Mouse (Mus musculus): Measurements from ENCODE around the gene Pik3ip1.

The Pik3ip1 gene

GRCm38 (mm10) chr11:3302792-3303191 lies 27.4 kb upstream of the Pik3ip1 start:
- no peak for DNase-seq (ENCODE audit: low read depth, low spot score)

- no peak for DNase-seq (ENCODE audit: low read depth, low spot score)
Observed at GRCm38 (mm10) chr11:3305821-3306220, 24.4 kb upstream of the Pik3ip1 start.

- DNase-seq (ENCODE audit: low read depth, low spot score), result no peak
Observed at GRCm38 (mm10) chr11:3307875-3308274, 22.3 kb upstream of the Pik3ip1 start.

GRCm38 (mm10) chr11:3309884-3310283 lies 20.3 kb upstream of the Pik3ip1 start:
- no peak for DNase-seq (ENCODE audit: low read depth, low spot score)

- DNase-seq (ENCODE audit: low read depth, low spot score), result no peak
Observed at GRCm38 (mm10) chr11:3310789-3311585, 19.2 kb upstream of the Pik3ip1 start.

- DNase-seq (ENCODE audit: low read depth, low spot score), result no peak
Observed at GRCm38 (mm10) chr11:3311586-3312347, 18.4 kb upstream of the Pik3ip1 start.

DNA sequence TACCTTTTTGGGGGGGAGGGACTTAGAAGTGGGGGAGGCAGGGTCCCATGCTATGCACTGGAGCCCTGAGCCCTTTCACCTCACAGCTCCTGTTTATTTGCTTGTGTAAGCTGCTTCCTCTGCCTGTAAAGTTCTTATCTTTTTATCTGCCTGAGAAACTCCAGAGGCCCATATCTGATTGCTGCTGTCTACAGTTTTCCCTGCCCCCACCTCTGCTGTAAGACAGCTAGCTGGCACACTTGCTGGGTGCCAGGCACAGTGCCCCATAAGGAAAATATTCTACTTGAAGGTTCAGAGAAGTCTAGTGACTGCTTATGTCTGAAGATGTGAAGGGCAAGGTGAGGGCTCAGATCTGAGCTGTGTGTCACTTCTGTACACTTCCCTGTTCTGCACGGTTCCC lies 16.9 kb upstream of the Pik3ip1 start:
- DNase-seq (ENCODE audit: low read depth, low spot score), result no peak

- no peak for DNase-seq (ENCODE audit: low read depth, low spot score)
Observed at GRCm38 (mm10) chr11:3314148-3314547, 16.1 kb upstream of the Pik3ip1 start.

DNA sequence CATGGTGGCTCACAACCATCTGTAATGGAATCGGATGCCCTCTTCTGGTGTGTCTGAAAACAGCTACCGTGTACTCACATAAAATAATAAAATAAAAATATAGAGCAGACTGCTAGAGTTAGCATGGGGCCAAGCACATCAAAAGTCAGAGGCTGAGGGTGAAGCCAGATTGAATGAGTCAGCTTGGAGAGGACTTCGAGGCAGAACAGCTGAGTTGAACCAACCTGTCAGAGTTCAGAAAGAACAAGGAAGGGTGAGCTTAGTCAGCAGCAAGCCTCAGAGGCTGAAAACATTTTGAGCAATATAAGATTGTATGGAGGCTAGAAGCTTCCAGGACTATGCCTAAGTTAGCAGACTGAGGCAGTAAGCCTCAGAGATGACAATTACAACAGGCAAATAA lies 11.9 kb upstream of the Pik3ip1 start:
- DNase-seq (ENCODE audit: low read depth, low spot score), result no peak

GRCm38 (mm10) chr11:3328271-3328670 lies 1.9 kb upstream of the Pik3ip1 start:
- no peak for DNase-seq (ENCODE audit: low read depth, low spot score)

GRCm38 (mm10) chr11:3328806-3329775 lies 1.1 kb upstream of the Pik3ip1 start:
- DNase-seq (ENCODE audit: low read depth, low spot score), result no peak

DNA sequence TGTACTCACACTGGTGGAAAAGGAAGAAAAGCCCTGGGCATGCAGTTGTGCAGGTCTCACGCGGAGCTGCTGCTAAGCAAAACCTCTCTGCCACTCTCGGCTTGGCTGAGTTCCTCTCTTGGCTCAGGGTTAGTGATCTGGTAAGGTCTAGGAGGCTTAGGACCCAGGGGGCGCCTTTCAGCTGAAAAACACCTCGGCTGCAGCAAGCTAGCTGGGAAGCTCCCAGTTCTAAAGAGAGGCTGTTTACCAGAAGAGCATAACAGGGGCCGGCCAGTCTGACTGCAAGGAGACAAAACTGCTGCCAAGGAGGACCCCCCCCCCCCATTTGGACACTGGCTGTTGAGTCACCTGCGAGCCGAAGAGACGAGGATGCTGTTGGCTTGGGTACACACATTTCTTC lies 365 bp downstream of the Pik3ip1 start:
- peak; percentile 92 for DNase-seq (ENCODE audit: low read depth, low spot score)

DNA sequence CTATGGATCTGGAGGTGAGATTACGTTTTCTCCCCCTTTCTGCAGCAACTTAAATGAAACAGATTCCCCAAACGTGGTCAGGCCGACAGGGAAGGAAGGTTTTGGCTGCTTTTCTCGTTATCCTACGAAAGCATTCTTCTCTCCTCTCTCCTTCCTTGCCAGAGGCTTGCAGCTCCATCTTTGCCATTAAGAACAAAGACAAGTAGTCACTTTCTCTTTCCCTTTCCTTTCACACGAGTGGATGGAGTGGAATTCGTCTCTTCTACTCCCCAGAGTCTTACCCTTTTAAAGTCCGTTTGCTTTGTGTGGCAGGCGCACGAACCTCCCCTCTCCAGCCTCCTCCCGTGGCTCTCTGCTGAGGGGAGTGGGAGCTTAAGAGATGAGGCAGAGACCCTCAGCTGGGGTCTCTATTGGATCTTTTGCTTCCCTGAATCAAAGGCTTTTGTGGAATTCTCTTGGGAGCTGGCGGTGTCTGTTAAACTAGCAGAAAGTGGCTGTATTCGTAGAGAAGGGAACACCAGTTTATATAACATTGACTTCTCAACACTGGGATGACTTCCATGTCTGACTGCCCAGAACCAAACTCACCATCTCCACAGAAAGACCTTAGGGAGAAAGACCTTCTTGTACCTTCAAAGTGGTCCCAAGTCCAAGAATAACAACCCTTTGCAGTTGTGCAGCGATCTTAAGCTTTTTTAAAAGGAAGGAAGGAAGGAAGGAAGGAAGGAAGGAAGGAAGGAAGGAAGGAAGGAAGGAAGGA lies 970 bp downstream of the Pik3ip1 start:
- no peak for DNase-seq (ENCODE audit: low read depth, low spot score)

DNA sequence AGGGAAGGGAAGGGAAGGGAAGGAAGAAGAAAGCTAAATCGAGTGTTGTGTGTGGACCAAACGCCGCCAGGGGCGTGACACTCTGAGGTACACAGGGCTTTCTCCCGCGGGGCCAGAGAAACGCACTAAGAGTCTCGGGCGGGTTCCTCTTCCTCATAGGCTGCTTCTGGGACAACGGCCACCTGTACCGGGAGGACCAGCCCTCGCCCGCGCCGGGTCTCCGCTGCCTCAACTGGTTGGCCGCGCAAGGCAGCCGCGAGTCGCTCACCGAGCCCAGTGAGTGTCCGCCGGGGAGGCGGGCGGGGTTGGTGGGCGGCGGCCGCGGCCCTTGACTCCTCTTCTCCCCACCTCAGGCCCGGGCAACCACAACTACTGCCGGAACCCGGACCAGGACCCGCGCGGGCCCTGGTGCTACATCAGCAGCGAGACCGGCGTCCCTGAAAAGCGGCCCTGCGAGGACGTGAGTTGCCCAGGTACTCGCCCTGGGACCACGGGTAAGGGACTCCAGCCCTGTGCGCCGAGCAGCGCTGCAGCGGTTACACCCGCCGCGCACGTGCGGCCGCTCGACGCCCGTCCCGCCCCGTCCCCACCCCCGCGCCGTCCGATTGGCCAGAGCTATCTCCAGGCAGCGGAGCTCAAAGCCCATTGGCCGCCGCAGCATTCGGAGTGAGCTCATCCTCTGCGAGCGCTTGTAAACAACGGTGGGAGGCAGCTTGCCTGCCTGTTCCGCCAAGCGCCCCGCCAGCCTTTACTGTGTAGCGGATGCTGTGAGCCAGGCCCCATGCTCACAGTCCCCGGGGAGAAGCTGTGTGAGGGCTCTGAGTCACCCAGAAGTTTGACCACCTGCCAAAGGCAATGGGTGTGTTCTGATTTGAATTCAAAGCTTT lies 1.8 kb downstream of the Pik3ip1 start:
- DNase-seq (ENCODE audit: low read depth, low spot score), result peak; percentile 93

DNA sequence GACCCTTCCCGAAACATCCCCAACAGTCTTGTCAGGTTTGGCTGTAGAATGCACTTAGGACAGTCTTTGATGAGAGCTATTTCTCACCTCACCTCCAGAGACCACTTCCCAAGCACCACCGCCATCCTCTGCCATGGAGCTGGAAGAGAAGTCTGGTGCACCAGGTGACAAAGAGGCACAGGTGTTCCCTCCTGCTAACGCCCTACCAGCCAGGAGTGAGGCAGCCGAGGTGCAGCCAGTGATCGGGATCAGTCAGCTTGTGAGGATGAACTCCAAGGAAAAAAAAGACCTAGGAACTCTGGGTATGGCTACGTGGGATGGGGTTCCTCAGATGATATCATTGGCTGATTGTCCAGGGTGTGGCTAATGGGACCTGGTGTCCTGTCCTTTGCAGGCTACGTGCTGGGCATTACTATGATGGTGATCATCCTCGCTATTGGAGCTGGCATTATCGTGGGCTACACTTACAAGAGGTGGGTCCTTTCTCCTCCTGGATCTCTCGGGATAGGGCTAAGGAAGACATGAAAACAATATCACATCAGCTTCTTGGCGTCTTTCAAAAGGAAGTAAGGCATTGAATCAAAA lies 3.0 kb downstream of the Pik3ip1 start:
- DNase-seq (ENCODE audit: low read depth, low spot score), result no peak

DNA sequence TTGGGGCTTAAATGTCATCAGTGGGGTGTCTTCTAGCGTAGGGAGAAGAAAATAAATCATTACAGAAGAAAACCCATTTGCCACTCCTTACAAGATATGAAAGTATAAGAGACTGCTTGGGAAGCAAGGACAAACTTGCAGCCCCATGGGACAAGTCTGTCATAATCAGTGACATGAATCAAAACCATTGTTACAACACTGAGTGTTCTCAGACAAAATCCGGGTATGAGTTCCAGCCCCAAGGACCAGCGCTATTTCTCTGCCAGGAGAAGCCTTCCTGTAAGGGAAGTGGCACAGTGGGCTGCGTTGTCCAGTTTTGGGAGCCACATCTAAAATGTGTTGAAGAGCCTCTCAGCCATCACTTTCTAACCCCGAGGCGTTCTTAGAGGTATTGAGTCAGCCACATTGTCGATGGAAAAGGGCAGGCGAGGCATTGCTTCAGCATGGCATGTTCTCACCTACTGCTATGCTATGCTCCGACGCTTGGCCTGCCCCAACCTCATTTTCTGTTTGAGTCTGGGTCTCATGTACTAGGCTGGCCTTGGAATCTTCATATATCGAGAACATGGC lies 4.0 kb downstream of the Pik3ip1 start:
- DNase-seq (ENCODE audit: low read depth, low spot score), result no peak

- no peak for DNase-seq (ENCODE audit: low read depth, low spot score)
Observed at GRCm38 (mm10) chr11:3334711-3335316, 4.6 kb downstream of the Pik3ip1 start.

GRCm38 (mm10) chr11:3335651-3336216 lies 5.5 kb downstream of the Pik3ip1 start:
- no peak for DNase-seq (ENCODE audit: low read depth, low spot score)

DNA sequence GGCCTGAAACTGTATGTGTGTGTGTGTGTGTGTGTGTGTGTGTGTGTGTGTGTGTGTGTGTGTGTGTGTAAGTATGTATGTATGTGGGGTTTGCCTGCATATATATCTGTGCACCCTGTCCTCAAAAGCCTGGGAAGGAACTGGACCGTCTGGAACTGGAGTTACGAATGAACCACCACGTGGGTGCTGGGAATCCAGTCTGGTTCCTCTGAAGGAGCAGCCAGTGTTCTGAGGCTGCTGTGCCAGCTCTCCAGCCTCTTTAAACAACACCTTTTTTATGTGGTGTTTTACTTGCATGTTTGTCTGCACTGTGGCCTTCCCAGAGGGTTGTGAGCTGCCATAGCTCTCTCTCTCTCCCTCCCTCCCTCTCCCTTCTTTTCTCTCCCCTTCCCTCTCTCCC lies 6.4 kb downstream of the Pik3ip1 start:
- DNase-seq (ENCODE audit: low read depth, low spot score), result no peak

Measured in telencephalon, adult 2 months (tissue).